Mouse (Mus musculus): ENCODE data around the gene Bspry.

Gene Bspry

DNA sequence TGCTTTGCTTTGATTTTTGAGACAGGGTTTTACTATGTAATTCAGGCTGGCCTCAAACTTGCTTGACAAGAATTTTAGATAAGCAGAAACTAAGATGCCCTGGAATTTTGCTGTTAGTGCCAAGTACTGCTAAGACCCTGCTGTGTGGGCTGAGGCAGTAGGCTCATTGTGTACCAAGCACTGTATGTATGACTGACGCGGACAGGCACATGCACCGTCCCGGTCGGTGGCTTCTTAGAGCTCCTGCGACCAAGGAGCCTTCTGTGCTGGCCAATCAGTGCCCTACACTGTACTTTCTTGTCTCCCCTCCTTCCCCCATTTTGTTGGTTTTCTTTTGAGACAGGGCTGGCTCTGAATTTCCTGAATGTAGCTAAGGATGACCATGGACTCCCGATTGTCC is 35.1 kb downstream of the Bspry start:
- in situ Hi-C loops (cut with MboI, MseI), result no loop called here

DNA sequence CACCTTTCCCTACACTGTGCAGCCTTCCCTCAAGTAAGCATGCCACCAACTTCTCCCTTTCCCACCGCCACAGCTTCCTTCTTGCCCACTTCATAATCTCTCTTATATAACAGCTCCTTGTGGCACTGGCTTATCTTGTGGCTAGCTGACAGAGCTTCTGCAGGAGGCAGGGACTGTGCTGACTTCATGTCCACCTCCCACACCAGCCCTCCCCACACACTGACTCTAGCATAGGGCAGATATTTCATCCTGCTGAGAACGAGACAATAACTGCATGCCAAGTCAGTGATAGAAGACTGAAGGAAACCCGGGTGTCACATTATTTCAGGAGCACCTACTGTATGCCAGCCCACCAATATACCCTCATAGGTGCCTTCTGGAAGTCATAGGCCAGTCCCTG is 35.6 kb downstream of the Bspry start:
- in situ Hi-C loops (cut with MboI, MseI), result no loop called here

DNA sequence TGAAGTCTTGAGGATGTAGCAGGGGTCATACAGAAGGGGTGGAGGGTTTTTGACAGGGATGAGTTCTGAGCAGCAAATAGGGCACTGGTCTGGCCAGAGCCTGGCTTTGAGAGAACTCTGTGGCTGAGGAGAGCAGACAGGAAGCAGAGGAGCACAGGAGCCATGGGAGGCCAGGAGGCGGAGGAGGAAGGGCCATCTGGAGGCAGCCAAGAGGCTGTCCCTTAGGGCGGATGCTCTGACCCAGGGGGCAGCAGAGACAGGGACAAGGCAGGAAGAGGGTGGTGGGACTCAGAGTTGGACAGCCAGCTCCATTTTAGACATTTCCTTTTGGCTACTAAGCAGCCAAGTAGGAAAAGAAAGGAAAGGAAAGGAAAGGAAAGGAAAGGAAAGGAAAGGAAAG is 36.2 kb downstream of the Bspry start:
- in situ Hi-C loops (cut with MboI, MseI), result no loop called here

DNA sequence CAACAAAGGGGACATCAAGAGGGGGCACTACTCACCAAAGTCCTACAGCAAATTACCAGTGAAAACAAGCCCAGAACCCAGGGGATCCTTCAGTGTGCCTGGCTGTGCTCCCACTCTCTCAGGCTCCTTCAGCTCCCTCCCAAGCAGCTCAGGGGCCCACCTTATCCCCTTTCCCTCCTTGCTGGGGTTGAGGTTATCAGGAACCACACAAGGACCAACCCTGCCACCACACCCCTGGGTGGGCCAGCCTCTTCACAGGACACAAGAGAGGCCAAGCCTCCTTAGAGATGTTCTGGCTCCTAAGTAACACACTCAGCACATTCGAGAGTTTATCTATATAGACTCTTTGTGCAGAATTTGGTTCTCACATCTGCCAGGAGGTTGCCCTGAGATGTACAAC is 36.7 kb downstream of the Bspry start:
- in situ Hi-C loops (cut with MboI, MseI), result no loop called here

DNA sequence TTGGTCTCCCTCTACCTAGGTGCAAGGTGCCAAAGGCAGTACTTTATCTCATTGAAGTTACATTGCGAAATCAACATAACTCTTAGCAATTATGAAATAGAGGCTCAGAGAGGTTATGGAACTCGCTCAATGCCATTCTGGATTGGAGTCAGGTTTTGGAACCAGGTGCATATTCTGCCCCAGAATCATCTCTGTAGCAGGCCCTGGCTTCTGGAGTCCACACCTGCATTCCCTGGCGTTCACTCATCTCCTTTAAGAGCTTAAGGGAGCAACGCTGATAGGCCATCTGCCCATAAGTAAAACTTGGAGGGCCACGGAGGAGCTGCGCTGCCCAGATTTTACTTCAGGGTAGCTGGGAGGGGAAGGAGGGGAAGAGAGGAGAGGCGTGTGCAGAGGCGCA is 37.2 kb downstream of the Bspry start:
- in situ Hi-C loops (cut with MboI, MseI), result no loop called here

DNA sequence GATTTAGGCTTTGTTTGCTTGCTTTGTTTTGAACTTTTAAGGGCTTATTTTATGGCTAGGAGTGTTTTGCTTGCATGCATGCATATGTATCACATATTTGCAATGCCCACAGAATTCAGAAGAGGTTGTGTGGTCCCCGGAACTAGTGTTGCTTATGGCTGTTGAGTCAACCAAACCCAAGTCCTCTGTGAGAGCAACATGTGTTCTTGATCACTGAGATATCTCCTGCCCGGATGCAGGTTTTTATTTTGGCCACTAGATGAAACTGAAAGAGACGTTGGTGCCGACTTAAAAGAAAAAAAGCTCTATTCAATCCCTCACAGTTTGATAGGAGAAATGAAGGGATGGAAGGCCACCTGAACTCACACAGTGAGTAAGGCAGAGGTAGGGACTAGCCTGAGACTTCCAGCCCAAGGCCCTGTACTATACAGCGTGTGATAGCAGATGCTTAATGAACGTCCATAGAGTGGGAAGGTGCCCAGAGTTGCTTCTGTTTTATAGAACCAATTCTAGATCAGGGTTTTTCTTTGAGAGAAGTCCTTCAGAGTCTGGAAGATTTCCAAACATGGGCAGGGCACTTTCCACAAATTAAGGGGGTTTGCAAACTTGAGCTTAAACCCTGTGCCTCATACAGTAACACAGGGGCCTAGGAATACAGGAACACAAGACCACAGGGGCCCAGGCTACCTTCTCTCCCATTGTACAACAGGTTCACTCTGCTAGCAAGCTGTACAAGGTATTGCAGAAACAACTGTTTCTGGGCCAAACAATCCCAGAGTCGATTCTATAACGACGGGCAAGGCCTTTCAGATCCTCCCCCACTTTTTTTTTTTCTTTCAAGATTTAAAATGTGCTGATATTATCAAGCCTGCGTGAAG is 37.9 kb downstream of the Bspry start:
- in situ Hi-C loops (cut with MboI, MseI), result no loop called here

DNA sequence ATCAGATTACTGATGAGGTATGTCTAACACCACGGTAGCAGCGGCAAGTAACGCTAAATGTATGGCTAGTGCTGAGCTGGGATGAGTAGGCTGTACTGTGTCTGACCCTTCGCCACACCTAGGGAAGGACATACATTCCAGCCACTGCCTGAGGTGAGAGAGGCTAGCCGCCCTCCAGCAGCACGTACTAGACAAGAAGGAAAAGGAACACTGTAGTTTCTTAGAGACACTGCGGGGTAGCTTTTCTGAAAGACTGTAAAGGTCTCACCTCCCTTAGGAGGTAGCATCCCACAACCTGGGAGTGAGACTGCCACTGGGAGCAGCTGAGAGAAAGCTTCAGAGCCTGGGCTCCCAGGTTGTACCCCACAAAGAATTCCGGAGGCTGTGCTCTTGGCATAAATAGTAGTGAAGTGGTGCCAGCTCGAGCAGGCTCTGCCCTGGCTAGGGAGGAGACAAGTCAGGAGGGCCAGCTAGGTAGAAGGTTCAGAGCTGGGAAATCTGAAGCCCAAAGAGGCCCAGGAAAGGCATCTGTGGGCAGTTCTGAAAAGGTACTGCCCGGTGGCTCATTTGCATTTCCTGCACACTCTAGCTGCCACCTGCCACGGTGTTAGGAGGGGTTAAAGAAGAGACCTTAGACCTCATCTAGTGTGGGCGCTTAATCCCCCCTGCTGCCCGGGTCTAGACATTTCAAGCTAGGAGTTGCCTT is 38.7 kb downstream of the Bspry start:
- in situ Hi-C loops (cut with MboI, MseI), result no loop called here

DNA sequence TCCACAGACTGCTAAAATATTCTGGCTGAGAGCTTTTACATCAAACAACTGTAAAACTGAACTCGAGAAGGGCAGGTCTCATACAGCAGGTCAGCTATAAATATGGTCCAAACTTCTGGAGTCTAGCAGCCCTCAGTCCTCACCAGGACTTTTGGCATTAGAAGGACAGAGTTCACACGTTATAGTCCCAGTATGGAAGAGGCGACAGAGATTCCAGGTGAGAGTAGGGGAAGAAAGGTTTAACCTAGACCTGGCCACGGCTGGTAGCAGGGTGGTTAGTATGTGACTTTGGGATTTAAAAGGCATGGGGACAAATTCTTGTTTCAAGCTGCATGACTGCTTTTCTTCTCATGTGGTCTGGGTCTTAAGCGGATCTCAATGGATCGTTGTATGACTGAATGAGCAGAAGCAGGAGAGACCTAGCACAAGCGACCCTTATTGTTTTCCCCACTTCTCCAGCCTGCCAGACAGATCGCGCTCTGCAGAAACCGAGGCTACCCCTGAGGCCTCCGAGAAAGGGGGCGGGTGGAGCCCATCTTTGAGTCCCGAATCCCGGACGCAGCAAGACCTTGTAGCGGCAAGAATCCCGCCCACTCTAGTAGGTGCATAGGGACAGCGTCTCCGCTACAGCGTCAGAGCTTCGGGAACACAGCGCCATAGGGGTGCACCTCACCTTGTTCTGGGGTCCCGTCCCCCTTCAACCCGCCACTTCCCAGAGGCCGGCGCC is 39.4 kb downstream of the Bspry start:
- in situ Hi-C loops (cut with MboI, MseI), result no loop called here

DNA sequence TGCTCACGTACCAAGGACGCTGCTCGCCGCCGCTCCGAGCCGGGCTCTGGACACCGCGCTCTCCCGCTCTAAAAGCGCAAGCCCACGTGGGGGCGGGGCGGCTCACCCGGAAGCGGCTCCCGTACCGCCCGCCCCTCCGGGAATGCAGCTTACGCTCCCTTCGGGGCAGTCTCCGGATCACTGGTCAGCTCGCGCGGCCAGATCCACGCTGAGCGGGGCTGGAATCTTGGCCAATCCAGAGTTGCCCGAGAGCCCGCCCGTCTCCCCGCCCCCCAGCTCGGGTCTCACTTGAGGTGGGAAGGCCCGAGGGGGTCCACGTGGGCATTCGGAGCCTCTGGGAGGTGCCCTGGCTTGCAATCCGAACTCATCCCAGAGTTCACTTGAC is 40.0 kb downstream of the Bspry start, which contains the start of gene Alad:
TSS of gene Alad (minus strand) at position 70 of the 385 bp plus-strand sequence.
- in situ Hi-C loops (cut with MboI, MseI), result no loop called here

DNA sequence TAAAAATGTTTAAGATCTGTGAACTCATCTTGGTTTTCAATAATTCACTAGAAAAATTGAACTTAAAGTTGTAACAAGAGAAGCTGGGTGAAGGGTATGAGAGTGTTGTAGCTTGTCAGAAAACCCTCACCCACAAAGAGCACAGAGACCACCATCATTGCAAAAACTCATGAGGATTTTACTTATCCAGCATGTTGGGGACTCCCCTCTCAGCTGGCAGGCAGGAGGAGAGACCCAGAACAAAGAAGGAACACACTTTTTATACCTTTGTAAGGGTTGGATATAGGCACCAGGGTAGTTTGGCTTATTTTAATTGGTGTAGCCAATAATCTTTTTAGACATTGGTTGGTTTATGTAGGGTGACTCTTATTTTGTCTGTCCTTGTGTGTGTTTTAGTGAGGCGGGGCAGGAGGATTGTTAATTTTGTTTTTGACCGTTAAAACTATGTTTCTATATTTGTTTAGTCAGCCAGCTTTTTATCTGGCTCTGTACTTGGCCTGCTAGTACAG is 41.1 kb downstream of the Bspry start:
- in situ Hi-C loops (cut with MboI, MseI), result no loop called here

DNA sequence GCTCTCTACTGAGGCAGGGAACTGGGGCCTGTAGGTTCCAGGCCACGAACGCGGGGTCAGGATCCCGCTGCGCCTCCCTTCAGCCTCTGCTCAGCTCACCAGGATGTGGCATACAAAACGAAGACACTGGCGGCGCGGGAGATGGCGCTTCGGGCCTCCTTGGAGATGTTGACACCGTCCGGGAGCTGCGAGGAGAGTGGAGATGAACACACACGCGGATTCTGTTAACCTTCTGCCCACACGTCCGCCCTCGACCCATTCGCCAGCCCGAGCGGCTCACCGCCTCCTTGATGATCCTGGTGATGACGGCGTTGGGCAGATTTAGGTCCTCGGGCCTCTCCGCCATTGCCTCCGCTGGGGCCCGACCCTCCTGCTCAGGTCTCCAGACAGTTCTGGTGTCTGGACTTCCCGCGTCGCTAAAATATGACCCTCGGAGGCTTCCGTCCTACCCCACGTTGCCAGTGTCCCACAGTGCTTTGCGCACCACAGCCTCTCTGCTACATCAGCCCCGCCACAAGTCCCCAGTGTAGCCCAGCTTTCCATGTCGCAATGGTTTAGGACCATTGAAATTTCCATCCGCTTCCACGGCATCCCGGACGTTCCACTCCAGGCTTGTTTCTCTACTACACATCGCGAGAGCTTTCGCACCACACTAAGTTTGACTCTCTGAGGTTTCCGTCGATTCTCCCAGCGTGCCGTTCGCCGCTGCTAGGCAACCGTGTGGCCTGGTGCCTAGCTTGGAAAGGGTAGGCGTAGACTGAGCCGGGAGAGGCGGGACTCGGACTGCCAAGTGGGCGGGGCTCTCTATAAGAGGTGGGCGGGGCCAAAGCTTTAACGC is 45.0 kb downstream of the Bspry start, which contains the start of the genes Pole3 and 4933430I17Rik:
TSS of gene Pole3 (minus strand) at position 418 of the 838 bp plus-strand sequence.
TSS of gene 4933430I17Rik (plus strand) at position 719 of the 838 bp plus-strand sequence.
- in situ Hi-C loops (cut with MboI, MseI), result no loop called here

DNA sequence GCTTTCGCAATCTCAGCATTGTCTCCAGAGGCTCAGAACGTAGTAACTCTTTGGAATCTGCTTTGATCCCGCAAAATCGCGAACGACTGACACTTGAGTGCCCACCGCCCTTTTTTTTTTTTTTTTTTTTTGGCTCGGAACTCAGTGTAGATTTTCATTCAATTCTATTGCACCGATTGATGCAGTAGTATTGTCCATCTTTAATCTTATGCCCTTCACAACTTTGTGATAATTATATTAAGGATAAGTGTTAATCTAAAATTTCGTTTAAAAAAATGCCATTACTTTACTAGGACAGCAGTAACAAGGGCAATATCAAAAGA is 45.6 kb downstream of the Bspry start:
- in situ Hi-C loops (cut with MboI, MseI), result no loop called here

DNA sequence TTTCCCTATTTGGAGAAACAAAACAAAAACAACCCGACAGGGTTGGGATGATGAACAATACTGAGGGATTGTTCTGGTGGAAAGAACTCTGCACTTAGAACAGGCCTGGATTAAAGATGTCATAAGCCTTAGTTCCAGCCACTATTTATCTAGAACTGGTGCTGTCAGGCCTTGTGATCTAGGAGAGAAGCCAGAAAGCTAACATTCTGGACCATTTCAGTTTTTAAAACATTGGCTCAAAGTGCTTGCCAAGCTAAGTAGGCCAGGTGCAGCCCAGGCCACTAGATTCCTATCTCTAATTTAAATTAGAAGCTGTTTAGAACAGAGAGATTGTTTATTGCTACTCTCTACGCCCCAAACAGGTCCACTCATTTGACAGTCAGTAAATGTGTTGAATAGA is 46.4 kb downstream of the Bspry start:
- in situ Hi-C loops (cut with MboI, MseI), result no loop called here

DNA sequence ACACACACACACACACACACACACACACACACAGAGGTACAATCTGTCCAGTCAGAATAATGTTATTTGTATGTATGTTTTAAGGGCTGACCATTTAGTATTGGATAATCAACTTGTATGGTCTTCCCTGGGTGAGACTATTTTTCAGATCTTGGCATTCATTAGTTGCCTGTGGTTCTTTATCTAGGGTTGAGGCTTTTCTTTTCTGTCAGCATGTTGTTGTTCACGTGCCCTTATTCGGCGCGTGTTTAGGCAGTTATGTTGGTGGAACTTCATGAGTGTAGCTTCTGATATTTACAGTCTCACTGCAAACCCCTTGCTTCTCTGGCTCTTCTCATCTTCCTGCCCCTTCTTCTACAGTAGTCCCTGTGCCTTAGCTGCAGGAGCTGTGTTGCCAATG is 47.8 kb downstream of the Bspry start:
- in situ Hi-C loops (cut with MboI, MseI), result no loop called here

DNA sequence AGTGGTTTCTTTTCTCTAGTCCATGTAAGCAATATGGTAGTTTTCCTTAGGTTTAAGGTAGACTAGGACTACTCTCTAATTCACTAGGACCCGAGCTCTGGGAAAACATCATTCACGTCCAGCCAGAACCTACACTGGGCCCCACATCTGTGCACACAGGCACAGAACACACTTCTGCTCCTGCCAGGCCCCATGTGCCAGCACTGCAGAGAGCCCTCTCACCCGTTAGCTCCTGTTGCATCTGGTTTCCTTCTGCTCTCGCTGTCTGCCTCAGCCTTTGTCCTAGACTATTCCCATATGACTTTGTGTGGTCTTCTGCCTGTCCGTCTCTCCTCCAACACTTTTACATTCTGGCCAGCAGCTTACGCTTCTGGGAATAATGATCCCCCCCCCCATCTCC is 53.9 kb downstream of the Bspry start:
- in situ Hi-C loops (cut with MboI, MseI), result no loop called here

DNA sequence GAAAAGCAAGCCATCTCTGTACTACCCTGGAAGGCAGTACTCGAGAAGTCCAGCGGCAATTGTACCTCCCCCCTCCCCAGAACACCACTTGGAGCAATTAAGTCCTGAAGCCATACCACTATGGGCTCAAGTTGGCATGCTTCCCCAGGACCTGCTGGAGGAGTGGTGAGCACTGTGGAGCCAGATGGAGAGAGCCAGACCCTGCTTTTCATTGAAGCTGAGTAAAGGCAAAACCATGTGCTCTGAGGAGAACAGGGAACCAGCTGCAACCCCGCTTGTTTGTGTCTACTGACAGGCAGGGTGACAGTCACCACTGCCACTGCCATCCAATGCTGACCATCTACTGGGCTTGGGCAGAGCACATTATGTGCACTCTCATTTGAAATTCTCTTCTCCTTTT is 61.9 kb downstream of the Bspry start:
- in situ Hi-C loops (cut with MboI, MseI), result no loop called here

DNA sequence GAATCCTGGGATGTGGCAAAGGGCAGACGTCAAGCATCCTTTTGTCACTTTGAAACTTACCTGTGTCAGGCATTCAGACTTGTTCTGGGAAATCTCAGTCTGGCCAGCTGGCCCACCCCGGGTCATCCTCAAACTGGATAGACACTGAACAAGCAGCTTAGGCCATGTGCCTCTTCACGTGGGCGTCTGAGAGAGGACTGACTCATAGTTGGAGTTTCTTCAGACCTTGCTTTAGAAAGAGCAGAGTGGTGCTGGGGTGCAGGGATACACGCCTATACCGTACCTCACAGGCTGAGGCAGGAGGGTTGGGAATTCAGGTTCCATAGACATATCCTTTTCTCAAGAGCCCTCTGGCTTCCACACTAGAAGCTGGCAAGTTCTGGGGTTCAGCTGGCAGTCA is 63.9 kb downstream of the Bspry start:
- in situ Hi-C loops (cut with MboI, MseI), result no loop called here

DNA sequence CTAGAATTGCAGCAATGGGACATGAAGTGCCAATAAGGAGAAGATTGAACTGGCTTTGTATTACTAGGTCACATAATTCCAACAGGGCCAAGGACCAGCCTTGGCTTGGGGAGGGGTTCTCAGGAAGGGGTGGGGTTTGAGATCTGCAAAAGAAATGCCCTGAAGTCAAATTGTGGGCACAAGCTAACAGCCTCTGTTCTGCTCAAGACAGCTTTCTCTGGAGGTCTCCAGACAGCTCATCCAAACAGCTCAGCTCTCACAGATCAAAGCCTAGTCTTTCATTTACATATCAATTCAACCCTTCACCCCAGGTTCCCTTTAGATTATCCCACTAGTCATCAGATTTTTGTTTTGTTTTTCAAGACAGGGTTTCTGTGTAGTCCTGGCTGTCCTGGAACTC is 64.9 kb downstream of the Bspry start:
- in situ Hi-C loops (cut with MboI, MseI), result no loop called here
